Mouse (Mus musculus) liver, postnatal 0 days (tissue): ENCODE data around the gene Chmp6. TPM values are rescaled to one million over a fixed set of nuclear protein-coding genes. Genes with fewer than 3 reads are reported as not detected.

Experiments used
- ATAC-seq: fragments of 200-750 bp; cut with Nextera tagmentation; 2 replicates; pipeline ENCODE4 v1.8.0; 2017; ENCODE audit warnings: mild to moderate bottlenecking, moderate library complexity
- DNase-seq: peaks from one replicate; pipeline ENCODE4 v3.0.0-alpha.2; 2016
- H3K27ac ChIP-seq: fragments of 300-500 bp; sonication (generic); 2 replicates; pipeline ENCODE4 v1.5.1; 2014; ENCODE audit warnings: antibody characterized with exemption, moderate library complexity, mild to moderate bottlenecking, low read depth
- H3K27me3 ChIP-seq: fragments of 300-500 bp; sonication (generic); 2 replicates; pipeline ENCODE4 v1.6.1; 2014; ENCODE audit warnings: low read length, control low read depth, mixed read lengths; ENCODE audit not compliant: insufficient read depth
- H3K36me3 ChIP-seq: fragments of 300-500 bp; sonication (generic); replicated peaks from 2 replicates; pipeline ENCODE4 v1.6.1; 2014; ENCODE audit warnings: mild to moderate bottlenecking, control low read depth, low read length, moderate library complexity, mixed read lengths; ENCODE audit not compliant: insufficient read depth
- H3K4me1 ChIP-seq: fragments of 300-500 bp; sonication (generic); 2 replicates; pipeline ENCODE4 v1.6.1; 2014; ENCODE audit warnings: antibody characterized with exemption, mild to moderate bottlenecking, control low read depth; ENCODE audit not compliant: insufficient read depth
- H3K4me2 ChIP-seq: fragments of 300-500 bp; sonication (generic); 2 replicates; pipeline ENCODE4 v1.6.1; 2014; ENCODE audit warnings: low read depth, mild to moderate bottlenecking, low read length, moderate library complexity, mixed read lengths
- H3K4me3 ChIP-seq: fragments of 300-500 bp; sonication (generic); 2 replicates; pipeline ENCODE4 v1.5.1; 2014; ENCODE audit warnings: low read depth, low read length
- H3K9ac ChIP-seq: fragments of 300-500 bp; sonication (generic); replicated peaks from 2 replicates; pipeline ENCODE4 v1.6.1; 2014; ENCODE audit warnings: mild to moderate bottlenecking, moderate library complexity
- H3K9me3 ChIP-seq: fragments of 300-500 bp; sonication (generic); 2 replicates; pipeline ENCODE4 v1.6.1; 2016; ENCODE audit warnings: mild to moderate bottlenecking, control low read depth, low read length, mixed read lengths
- CTCF ChIP-seq: sonication (generic); IDR thresholded peaks from 2 replicates; pipeline ENCODE4 v1.5.1; 2016; ENCODE audit warnings: antibody characterized with exemption, low read depth
- EP300 ChIP-seq: IDR thresholded peaks from 2 replicates; pipeline ENCODE4 v1.6.1; 2016; ENCODE audit warnings: antibody characterized with exemption, low read depth, mild to moderate bottlenecking
- WGBS: fragments of 180-500 bp; shearing (Covaris S2); extraction: QIAGEN DNeasy Blood & Tissue Kit; methylation state at CpG from one replicate; pipeline ENCODE4 v1.1.7; 2014; ENCODE audit not compliant: insufficient replicate concordance; 5-methylcytosine and 5-hydroxymethylcytosine counted together
- polyA plus RNA-seq: library from polyadenylated mRNA; unstranded; fragments of >200 nt; fragmentation: Nextera tagmentation; extraction: Ambion mirVana; gene quantifications from 2 replicates; pipeline ENCODE4 v1.2.1, GENCODE M21; 2015

Chmp6 gene
- polyA plus RNA-seq, 1 experiment from 2014 or later, result 30.5 TPM

DNA sequence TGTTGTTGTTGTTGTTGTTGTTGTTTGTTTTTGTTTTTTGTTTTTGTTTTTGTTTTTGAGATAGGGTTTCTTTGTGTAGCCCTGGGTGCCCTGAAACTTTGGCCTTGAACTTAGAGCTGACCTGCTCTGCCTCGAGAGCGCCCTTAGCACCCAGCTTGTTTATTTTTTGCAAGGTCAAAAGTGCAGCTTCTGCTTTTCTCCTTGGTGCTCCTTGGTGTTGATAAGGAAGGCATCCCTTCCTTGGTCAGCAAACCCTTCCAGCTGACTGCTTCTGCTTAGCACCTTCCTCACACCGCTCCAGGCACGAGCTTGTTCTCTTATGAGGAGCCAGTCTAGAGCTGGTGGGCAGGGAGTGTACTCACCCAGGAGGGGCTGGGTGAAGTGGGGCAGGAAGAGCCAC is 41.0 kb downstream of the Chmp6 start:
- no peak for ATAC-seq
- Histone ChIP-seq H3K36me3 (peaks cover 6% of the 10 kb centered on the region; the same call in 1 of the 2 replicates), H3K27ac (peak overlapping the region; percentile 70), H3K4me1 (peaks cover 56% of the 10 kb centered on the region), H3K27me3 (no peaks in the 10 kb centered on the region), H3K9me3 (no peaks in the 10 kb centered on the region), H3K4me2 (no peak overlapping the region), H3K9ac (no peak overlapping the region; the same call in 1 of the 2 replicates), H3K4me3 (no peak overlapping the region)
- TF ChIP-seq CTCF (no peak), EP300 (no peak)
- DNase-seq, result no peak
- WGBS, result 21% methylated on average over 4 of the region's 4 CpGs

DNA sequence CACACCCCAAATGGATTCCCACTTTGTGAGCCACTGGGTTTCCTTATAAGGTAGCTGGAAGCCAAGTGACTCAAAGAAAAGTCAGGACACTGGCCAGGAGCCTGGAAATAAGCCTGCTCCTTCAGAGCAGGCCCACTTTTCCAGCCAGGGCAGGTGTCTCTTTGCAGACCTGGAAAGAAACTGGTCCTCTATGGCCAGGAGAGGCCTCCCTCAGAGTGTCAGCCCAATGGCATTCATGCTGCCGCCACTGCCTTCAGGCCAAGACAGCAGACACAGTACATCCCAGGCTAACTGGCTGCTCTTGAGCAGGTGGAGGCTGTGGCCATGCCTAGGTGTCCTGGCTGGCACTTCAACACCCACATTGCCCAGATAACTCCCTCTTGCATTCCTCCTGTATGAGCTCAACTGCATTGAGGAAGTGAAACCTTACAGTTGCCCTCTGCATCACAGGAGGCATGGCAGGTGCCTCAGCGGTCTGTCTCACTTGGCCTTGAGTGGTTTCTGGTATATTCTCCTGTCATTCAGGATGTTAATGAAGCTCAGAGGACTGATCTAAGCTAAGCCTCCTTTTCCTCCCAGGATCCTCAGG is 41.6 kb downstream of the Chmp6 start:
- Histone ChIP-seq H3K4me1 (peaks cover 53% of the 10 kb centered on the region), H3K4me3 (no peak overlapping the region), H3K9ac (no peak overlapping the region; the same call in 1 of the 2 replicates), H3K27me3 (no peaks in the 10 kb centered on the region), H3K4me2 (no peak overlapping the region), H3K9me3 (no peaks in the 10 kb centered on the region), H3K36me3 (peaks cover 9% of the 10 kb centered on the region; the same call in 1 of the 2 replicates), H3K27ac (peak overlapping the region; percentile 70)
- TF ChIP-seq EP300, result no peak
- TF ChIP-seq CTCF, result no peak
- ATAC-seq (peak; percentile 20; the same call in 1 of the 2 replicates), DNase-seq (no peak)
- WGBS, result 40% methylated on average over 2 of the region's 2 CpGs

DNA sequence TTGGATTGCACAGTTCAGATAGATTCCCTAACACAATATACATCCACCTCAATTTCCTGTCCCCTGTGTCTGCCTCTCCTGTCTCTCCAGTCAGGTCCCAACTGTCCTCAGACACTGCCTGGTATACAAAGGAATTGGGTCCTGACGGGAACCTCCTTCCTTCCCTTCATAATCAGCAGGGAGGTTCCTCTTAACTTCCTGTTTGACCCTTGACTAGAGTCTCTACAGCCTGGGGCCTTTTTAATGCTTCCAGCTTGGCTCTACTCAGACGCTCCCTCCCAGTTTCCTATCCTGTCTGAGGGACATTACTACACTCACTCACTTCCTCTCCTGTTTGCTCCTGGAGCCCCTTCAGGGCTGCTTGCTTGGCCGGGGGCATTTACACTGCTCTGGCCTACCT is 42.2 kb downstream of the Chmp6 start:
- TF ChIP-seq EP300 (no peak), CTCF (no peak)
- peak overlapping the region; percentile 70 for H3K27ac ChIP-seq
- H3K9ac ChIP-seq, result no peak overlapping the region
- H3K4me2 ChIP-seq, result no peak overlapping the region
- no peak overlapping the region for H3K4me3 ChIP-seq
- peaks cover 14% of the 10 kb centered on the region for H3K36me3 ChIP-seq
- DNase-seq, result no peak
- no peaks in the 10 kb centered on the region for H3K9me3 ChIP-seq
- ATAC-seq, result peak; percentile 12; the same call in 1 of the 2 replicates
- 20% methylated on average over 3 of the region's 3 CpGs for WGBS
- H3K27me3 ChIP-seq, result no peaks in the 10 kb centered on the region
- peaks cover 53% of the 10 kb centered on the region for H3K4me1 ChIP-seq

DNA sequence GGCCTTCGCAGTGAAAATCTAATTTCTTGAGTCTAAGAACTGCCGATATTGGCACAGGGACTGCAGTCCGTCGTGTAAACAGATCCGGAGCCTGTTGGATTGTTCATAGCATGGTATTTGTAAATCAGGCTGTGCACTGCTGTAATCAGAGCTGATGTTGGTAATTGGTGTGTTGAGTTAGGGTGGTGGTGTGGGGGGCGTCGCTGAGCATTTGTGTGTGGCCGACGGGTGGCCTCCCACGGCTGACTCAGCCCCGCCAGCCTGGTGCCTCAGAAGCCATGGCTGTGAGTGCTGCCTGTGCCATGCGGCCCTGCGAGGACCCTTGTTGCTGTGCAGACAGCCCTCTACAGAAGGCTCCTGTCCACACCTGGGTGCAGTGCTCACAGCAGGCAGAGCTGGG is 43.3 kb downstream of the Chmp6 start:
- WGBS, result 74% methylated on average over 13 of the region's 13 CpGs
- H3K4me2 ChIP-seq, result no peak overlapping the region

DNA sequence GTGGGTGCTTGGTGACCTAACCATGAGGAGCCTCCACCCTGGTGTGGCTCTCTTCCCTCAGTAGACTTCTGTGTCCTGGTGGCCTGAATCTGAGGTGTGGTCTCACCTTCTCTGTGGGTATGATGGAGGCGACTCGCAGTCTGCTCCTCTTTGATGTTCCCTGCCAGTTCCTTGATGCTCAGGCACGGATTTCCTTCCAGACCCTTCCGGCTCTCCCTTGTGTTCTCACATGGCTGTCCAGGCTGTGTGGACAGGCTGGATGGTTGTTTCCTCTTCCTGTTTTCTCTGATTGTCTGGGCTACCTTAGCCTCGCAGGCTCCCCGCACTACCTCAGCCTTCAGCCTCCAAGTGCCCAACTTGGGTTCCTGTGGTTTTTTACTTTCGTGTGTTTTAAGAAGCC is 45.6 kb downstream of the Chmp6 start:
- H3K4me1 ChIP-seq, result peaks cover 28% of the 10 kb centered on the region
- no peak for ATAC-seq
- H3K4me2 ChIP-seq, result no peak overlapping the region
- no peak for DNase-seq
- H3K27me3 ChIP-seq, result no peaks in the 10 kb centered on the region
- H3K9ac ChIP-seq, result no peak overlapping the region
- no peak overlapping the region for H3K4me3 ChIP-seq
- no peak overlapping the region for H3K27ac ChIP-seq
- WGBS, result 60% methylated on average over 7 of the region's 7 CpGs
- no peak for TF ChIP-seq CTCF
- no peak for TF ChIP-seq EP300
- H3K9me3 ChIP-seq, result no peaks in the 10 kb centered on the region
- H3K36me3 ChIP-seq, result peaks cover 28% of the 10 kb centered on the region

More for the DNA sequence above, 43.3 kb downstream of the Chmp6 start:
- peaks cover 17% of the 10 kb centered on the region for H3K36me3 ChIP-seq
- H3K9me3 ChIP-seq, result no peaks in the 10 kb centered on the region
- ATAC-seq (no peak), DNase-seq (no peak)
- no peak overlapping the region for H3K9ac ChIP-seq
- TF ChIP-seq EP300 (no peak), CTCF (no peak)
- peaks cover 51% of the 10 kb centered on the region for H3K4me1 ChIP-seq
- H3K4me3 ChIP-seq, result no peak overlapping the region
- no peak overlapping the region for H3K27ac ChIP-seq
- H3K27me3 ChIP-seq, result no peaks in the 10 kb centered on the region

DNA sequence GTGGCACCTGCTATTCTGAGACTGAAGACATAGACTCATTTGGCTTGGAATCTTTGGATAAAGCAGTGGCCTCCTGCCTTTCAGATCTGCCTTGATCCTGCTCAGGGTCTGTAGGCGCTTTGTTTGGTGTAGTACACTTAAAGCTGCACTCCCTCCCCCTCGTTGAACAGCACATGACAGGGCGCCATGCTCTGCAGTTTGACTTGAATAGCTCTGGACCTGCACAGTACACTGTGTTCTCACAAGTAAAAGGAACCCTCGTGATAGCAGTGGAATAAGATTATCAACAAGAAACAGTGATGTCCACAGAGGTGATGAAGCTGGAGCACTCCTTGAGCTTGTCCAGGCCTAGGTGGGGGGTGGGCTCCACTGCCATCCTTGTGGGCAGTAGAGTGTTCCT is 46.5 kb downstream of the Chmp6 start:
- Histone ChIP-seq H3K4me2 (no peak overlapping the region), H3K4me1 (peaks cover 20% of the 10 kb centered on the region), H3K9ac (no peak overlapping the region), H3K4me3 (no peak overlapping the region), H3K36me3 (peaks cover 31% of the 10 kb centered on the region), H3K27me3 (no peaks in the 10 kb centered on the region), H3K27ac (no peak overlapping the region), H3K9me3 (no peaks in the 10 kb centered on the region)
- no peak for ATAC-seq
- DNase-seq, result no peak
- 68% methylated on average over 4 of the region's 4 CpGs for WGBS
- TF ChIP-seq CTCF, result no peak
- TF ChIP-seq EP300, result no peak

DNA sequence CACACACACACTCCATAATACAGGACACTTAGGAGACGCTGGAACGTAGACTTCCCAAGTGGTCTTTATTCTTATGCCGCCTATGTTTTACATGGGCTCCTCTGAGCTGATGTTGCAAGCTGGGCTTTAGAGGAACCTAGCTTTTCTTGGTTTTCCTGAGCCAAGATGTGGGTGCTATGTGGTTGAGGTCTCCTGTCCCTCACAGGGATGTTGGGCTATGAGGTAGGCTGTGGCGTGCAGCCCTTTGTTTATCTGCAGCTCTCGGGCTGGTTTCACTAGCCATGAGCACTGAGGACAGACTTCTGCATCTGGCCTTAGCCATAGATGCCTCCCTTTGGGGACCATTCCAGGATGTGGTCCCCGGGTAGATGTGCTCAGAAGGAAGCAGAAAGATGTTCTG is 47.4 kb downstream of the Chmp6 start:
- no peaks in the 10 kb centered on the region for H3K9me3 ChIP-seq
- no peak overlapping the region for H3K4me3 ChIP-seq

More for the DNA sequence above, 47.4 kb downstream of the Chmp6 start:
- Histone ChIP-seq H3K4me1 (peaks cover 10% of the 10 kb centered on the region), H3K27me3 (no peaks in the 10 kb centered on the region), H3K9ac (no peak overlapping the region), H3K27ac (no peak overlapping the region), H3K36me3 (peaks cover 31% of the 10 kb centered on the region), H3K4me2 (no peak overlapping the region)
- no peak for TF ChIP-seq CTCF
- TF ChIP-seq EP300, result no peak
- ATAC-seq, result no peak
- WGBS, result 49% methylated on average over 6 of the region's 6 CpGs
- DNase-seq, result no peak
